Mouse (Mus musculus) intestine, embryonic 16.5 days (tissue): ENCODE data around the gene Smyd2. TPM values are rescaled to one million over a fixed set of nuclear protein-coding genes. Genes with fewer than 3 reads are reported as not detected.
A peak's percentile ranks its signal among the peaks of the same experiment; 100 is the strongest.

Experiments used
- ATAC-seq: fragments of 200-750 bp; cut with Nextera tagmentation; 2 replicates; pipeline ENCODE4 v1.8.0; 2017; ENCODE audit warnings: moderate TSS enrichment, moderate library complexity
- H3K27ac ChIP-seq: fragments of 300-500 bp; sonication (generic); 2 replicates; pipeline ENCODE4 v1.5.1; 2014; ENCODE audit warnings: mild to moderate bottlenecking, low read length
- H3K27me3 ChIP-seq: fragments of 300-500 bp; sonication (generic); replicated peaks from 2 replicates; pipeline ENCODE4 v1.6.1; 2014; ENCODE audit warnings: low read length, control low read depth, mixed read lengths; ENCODE audit not compliant: control insufficient read depth, insufficient read depth
- H3K36me3 ChIP-seq: fragments of 300-500 bp; sonication (generic); 2 replicates; pipeline ENCODE4 v1.6.1; 2014; ENCODE audit warnings: low read length, control low read depth; ENCODE audit not compliant: control insufficient read depth, insufficient read depth
- H3K4me1 ChIP-seq: fragments of 300-500 bp; sonication (generic); 2 replicates; pipeline ENCODE4 v1.6.1; 2014; ENCODE audit warnings: low read length, control low read depth, mixed read lengths; ENCODE audit not compliant: control insufficient read depth, insufficient read depth
- H3K4me2 ChIP-seq: fragments of 300-500 bp; sonication (generic); 2 replicates; pipeline ENCODE4 v1.6.1; 2014; ENCODE audit warnings: low read depth, low read length, control low read depth
- H3K4me3 ChIP-seq: fragments of 300-500 bp; sonication (generic); 2 replicates; pipeline ENCODE4 v1.5.1; 2014; ENCODE audit warnings: mild to moderate bottlenecking, low read length
- H3K9ac ChIP-seq: fragments of 300-500 bp; sonication (generic); 2 replicates; pipeline ENCODE4 v1.6.1; 2014; ENCODE audit warnings: low read depth, low read length
- H3K9me3 ChIP-seq: fragments of 300-500 bp; sonication (generic); 2 replicates; pipeline ENCODE4 v1.6.1; 2016; ENCODE audit warnings: low read length, control low read depth; ENCODE audit not compliant: control insufficient read depth
- whole genome bisulfite sequencing: fragments of 180-500 bp; shearing (Covaris S2); extraction: QIAGEN DNeasy Blood & Tissue Kit; methylation state at CpG from one replicate; pipeline ENCODE4 v1.1.7; 2014; 5-methylcytosine and 5-hydroxymethylcytosine counted together
- polyA plus RNA-seq: library from polyadenylated mRNA; unstranded; fragments of >200 nt; fragmentation: Nextera tagmentation; extraction: Ambion mirVana; gene quantifications from 2 replicates; pipeline ENCODE4 v1.2.1, GENCODE M21; 2015

Gene Smyd2
- 97.4 and 106 TPM in 2 replicates for polyA plus RNA-seq

GRCm38 (mm10) chr1:189921818-189922592 lies at the start of gene Smyd2:
TSS of gene Smyd2 (minus strand) at chr1:189922363.
- Histone ChIP-seq H3K9ac (peak within 1 kb of the TSS; percentile 90), H3K4me2 (peak within 1 kb of the TSS; percentile 93), H3K4me3 (peak within 1 kb of the TSS; percentile 90), H3K36me3 (no peaks in the 10 kb centered on the region), H3K9me3 (no peaks in the 10 kb centered on the region), H3K27ac (peak within 1 kb of the TSS; percentile 68), H3K27me3 (no peaks in the 10 kb centered on the region), H3K4me1 (peaks cover 11% of the 10 kb centered on the region)
- peak; percentile 96 for ATAC-seq
- 0% methylated on average over 81 of the region's 90 CpGs for WGBS

GRCm38 (mm10) chr1:189970381-189970780 lies 48.2 kb upstream of the Smyd2 start:
- no peaks in the 10 kb centered on the region for H3K36me3 ChIP-seq
- no peak overlapping the region for H3K9ac ChIP-seq
- H3K27ac ChIP-seq, result no peak overlapping the region
- H3K27me3 ChIP-seq, result no peaks in the 10 kb centered on the region
- whole genome bisulfite sequencing, result 78% methylated on average over 8 of the region's 8 CpGs
- H3K4me2 ChIP-seq, result no peak overlapping the region
- H3K4me1 ChIP-seq, result peaks cover 3% of the 10 kb centered on the region; the same call in 1 of the 2 replicates
- no peak overlapping the region for H3K4me3 ChIP-seq
- H3K9me3 ChIP-seq, result no peaks in the 10 kb centered on the region
- ATAC-seq, result no peak

GRCm38 (mm10) chr1:189968027-189968426 lies 45.9 kb upstream of the Smyd2 start:
- Histone ChIP-seq H3K4me1 (peaks cover 3% of the 10 kb centered on the region; the same call in 1 of the 2 replicates), H3K4me2 (no peak overlapping the region), H3K4me3 (no peak overlapping the region), H3K27ac (no peak overlapping the region), H3K36me3 (no peaks in the 10 kb centered on the region), H3K9ac (no peak overlapping the region), H3K27me3 (no peaks in the 10 kb centered on the region), H3K9me3 (no peaks in the 10 kb centered on the region)
- WGBS, result 67% methylated on average over 4 of the region's 4 CpGs
- ATAC-seq, result no peak

DNA sequence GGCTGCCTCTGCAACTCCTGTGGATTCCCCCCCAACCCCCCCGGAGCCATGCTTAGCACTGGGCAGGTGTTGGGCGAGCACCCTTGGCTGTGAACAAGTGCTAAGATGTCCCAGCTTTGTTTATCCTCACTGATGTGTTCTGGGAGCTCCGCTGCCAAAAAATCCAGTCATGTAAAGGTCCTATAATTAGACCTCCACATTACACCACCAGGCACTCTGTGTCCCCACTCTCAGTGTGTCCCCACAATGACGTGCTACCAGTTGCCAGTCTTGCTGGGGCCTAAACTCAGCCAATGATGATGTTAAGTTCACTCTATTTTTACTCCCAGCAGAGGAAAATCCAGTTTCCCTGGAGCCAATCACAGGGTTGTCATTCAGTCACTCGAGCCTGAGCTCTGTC lies 38.3 kb upstream of the Smyd2 start:
- no peak for ATAC-seq
- WGBS, result 66% methylated on average over 5 of the region's 5 CpGs
- H3K36me3 ChIP-seq, result no peaks in the 10 kb centered on the region

GRCm38 (mm10) chr1:189959802-189960201 lies 37.6 kb upstream of the Smyd2 start:
- Histone ChIP-seq H3K4me1 (no peaks in the 10 kb centered on the region), H3K27ac (no peak overlapping the region), H3K4me3 (no peak overlapping the region), H3K27me3 (no peaks in the 10 kb centered on the region), H3K9ac (no peak overlapping the region), H3K36me3 (no peaks in the 10 kb centered on the region), H3K9me3 (no peaks in the 10 kb centered on the region), H3K4me2 (no peak overlapping the region)
- peak; percentile 71 for ATAC-seq
- 48% methylated on average over 8 of the region's 8 CpGs for WGBS

More for the DNA sequence above, 38.3 kb upstream of the Smyd2 start:
- no peak overlapping the region for H3K27ac ChIP-seq
- no peaks in the 10 kb centered on the region for H3K4me1 ChIP-seq
- H3K4me2 ChIP-seq, result no peak overlapping the region
- no peak overlapping the region for H3K4me3 ChIP-seq
- H3K9me3 ChIP-seq, result no peaks in the 10 kb centered on the region
- no peaks in the 10 kb centered on the region for H3K27me3 ChIP-seq
- no peak overlapping the region for H3K9ac ChIP-seq

GRCm38 (mm10) chr1:189951861-189952260 lies 29.7 kb upstream of the Smyd2 start:
- no peak overlapping the region for H3K4me3 ChIP-seq
- H3K4me2 ChIP-seq, result no peak overlapping the region
- no peak overlapping the region for H3K9ac ChIP-seq
- H3K27ac ChIP-seq, result no peak overlapping the region
- no peaks in the 10 kb centered on the region for H3K4me1 ChIP-seq
- 82% methylated on average over 6 of the region's 6 CpGs for WGBS
- H3K27me3 ChIP-seq, result no peaks in the 10 kb centered on the region
- H3K9me3 ChIP-seq, result no peaks in the 10 kb centered on the region
- no peaks in the 10 kb centered on the region for H3K36me3 ChIP-seq
- no peak for ATAC-seq

DNA sequence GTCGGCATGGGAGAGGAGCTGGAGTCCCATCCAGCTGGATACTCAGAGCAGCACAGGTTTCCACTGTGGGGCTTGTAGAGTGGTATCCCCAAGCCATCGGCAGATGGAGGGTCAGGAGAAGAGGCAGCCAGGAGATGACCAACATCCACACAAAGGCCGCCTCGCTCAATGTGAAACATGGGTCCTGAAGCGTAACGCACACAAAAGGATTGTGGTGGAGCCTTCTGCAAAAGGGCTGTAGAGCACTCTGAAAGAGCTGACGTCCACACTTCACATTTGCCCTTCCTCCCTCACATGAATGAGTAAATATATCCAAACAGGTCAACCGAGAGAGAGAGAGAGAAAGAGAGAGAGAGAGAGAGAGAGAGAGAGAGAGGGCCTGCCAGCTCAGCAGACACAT lies 25.2 kb upstream of the Smyd2 start:
- Histone ChIP-seq H3K9ac (no peak overlapping the region), H3K4me3 (no peak overlapping the region), H3K27me3 (no peaks in the 10 kb centered on the region), H3K27ac (no peak overlapping the region), H3K9me3 (no peaks in the 10 kb centered on the region), H3K36me3 (no peaks in the 10 kb centered on the region), H3K4me1 (no peaks in the 10 kb centered on the region), H3K4me2 (no peak overlapping the region)
- WGBS, result 77% methylated on average over 8 of the region's 8 CpGs
- ATAC-seq, result no peak

GRCm38 (mm10) chr1:189946126-189946525 lies 24.0 kb upstream of the Smyd2 start:
- Histone ChIP-seq H3K27ac (no peak overlapping the region), H3K9ac (no peak overlapping the region), H3K4me1 (no peaks in the 10 kb centered on the region), H3K4me3 (no peak overlapping the region), H3K4me2 (no peak overlapping the region), H3K36me3 (no peaks in the 10 kb centered on the region), H3K9me3 (no peaks in the 10 kb centered on the region), H3K27me3 (no peaks in the 10 kb centered on the region)
- 75% methylated on average over 8 of the region's 8 CpGs for WGBS
- ATAC-seq, result 0 out of 2 replicates have a peak, but pooled peaks have one; percentile 23

- no peaks in the 10 kb centered on the region for H3K36me3 ChIP-seq
- ATAC-seq, result no peak
- no peaks in the 10 kb centered on the region for H3K9me3 ChIP-seq
- no peak overlapping the region for H3K27ac ChIP-seq
- H3K9ac ChIP-seq, result no peak overlapping the region
- no peak overlapping the region for H3K4me3 ChIP-seq
- H3K4me2 ChIP-seq, result no peak overlapping the region
- WGBS, result 87% methylated on average over 5 of the region's 5 CpGs
- no peaks in the 10 kb centered on the region for H3K27me3 ChIP-seq
- no peaks in the 10 kb centered on the region for H3K4me1 ChIP-seq
Observed at GRCm38 (mm10) chr1:189941786-189942185, 19.6 kb upstream of the Smyd2 start.
